Mouse (Mus musculus) forebrain, embryonic 12.5 days (tissue): ENCODE results near the gene Ucp3. TPM values are rescaled to one million over a fixed set of nuclear protein-coding genes. Genes with fewer than 3 reads are reported as not detected.
A peak's percentile ranks its signal among the peaks of the same experiment; 100 is the strongest.

Experiments used
- ATAC-seq: fragments of 200-750 bp; cut with Nextera tagmentation; 2 replicates; pipeline ENCODE4 v1.8.0; 2017; ENCODE audit warnings: moderate TSS enrichment; ENCODE audit not compliant: low FRiP score
- H3K27ac ChIP-seq: fragments of 300-500 bp; sonication (generic); 2 replicates; pipeline ENCODE4 v1.5.1; 2016; ENCODE audit warnings: mild to moderate bottlenecking
- H3K27me3 ChIP-seq: fragments of 300-500 bp; sonication (generic); 2 replicates; pipeline ENCODE4 v1.6.1; 2016; ENCODE audit warnings: mild to moderate bottlenecking
- H3K36me3 ChIP-seq: fragments of 300-500 bp; sonication (generic); replicated peaks from 2 replicates; pipeline ENCODE4 v1.6.1; 2016; ENCODE audit warnings: mild to moderate bottlenecking
- H3K4me1 ChIP-seq: fragments of 300-500 bp; sonication (generic); 2 replicates; pipeline ENCODE4 v1.6.1; 2016
- H3K4me2 ChIP-seq: fragments of 300-500 bp; sonication (generic); 2 replicates; pipeline ENCODE4 v1.6.1; 2016; ENCODE audit warnings: mild to moderate bottlenecking, moderate library complexity
- H3K4me3 ChIP-seq: fragments of 300-500 bp; sonication (generic); replicated peaks from 2 replicates; pipeline ENCODE4 v1.5.1; 2016; ENCODE audit warnings: mild to moderate bottlenecking
- H3K9ac ChIP-seq: fragments of 300-500 bp; sonication (generic); 2 replicates; pipeline ENCODE4 v1.6.1; 2016; ENCODE audit warnings: mild to moderate bottlenecking
- H3K9me3 ChIP-seq: fragments of 300-500 bp; sonication (generic); 2 replicates; pipeline ENCODE4 v1.6.1; 2016
- WGBS: fragments of 180-500 bp; shearing (Covaris S2); methylation state at CpG from one replicate; pipeline ENCODE4 v1.1.7; 2016; 5-methylcytosine and 5-hydroxymethylcytosine counted together
- polyA plus RNA-seq: library from polyadenylated mRNA; unstranded; fragments of >200 nt; fragmentation: Nextera tagmentation; extraction: Ambion mirVana; gene quantifications from 2 replicates; pipeline ENCODE4 v1.2.1, GENCODE M21; 2016

Ucp3 gene
- polyA plus RNA-seq, 1 experiment from 2014 or later: not detected

DNA sequence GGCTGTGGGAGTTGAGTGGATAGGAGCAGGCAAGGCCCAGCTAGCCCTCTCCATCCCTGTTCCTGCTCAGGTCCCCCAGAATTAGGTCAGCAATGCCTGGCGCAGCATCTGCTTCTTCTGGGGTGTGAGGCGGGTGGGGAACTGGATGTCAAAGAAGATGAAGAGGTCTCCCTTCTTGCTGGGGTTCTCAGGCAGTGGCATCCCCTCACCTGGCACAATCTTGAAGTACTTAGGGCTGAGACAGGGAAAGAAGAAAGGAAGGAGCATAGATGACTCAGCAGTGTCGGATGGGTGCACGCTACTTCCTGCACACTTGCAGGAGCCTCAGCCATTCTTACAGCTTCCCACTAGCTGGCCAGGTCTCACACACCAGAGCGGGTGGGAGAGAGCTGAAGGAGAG lies 30.3 kb downstream of the Ucp3 start:
- 89% methylated on average over 5 of the region's 5 CpGs for WGBS
- Histone ChIP-seq H3K27me3 (no peaks in the 10 kb centered on the region), H3K36me3 (peaks cover 4% of the 10 kb centered on the region; the same call in 1 of the 2 replicates), H3K4me2 (no peak overlapping the region), H3K27ac (no peak overlapping the region), H3K4me1 (no peaks in the 10 kb centered on the region), H3K9ac (no peak overlapping the region), H3K9me3 (no peaks in the 10 kb centered on the region), H3K4me3 (no peak overlapping the region)
- ATAC-seq: no peak

DNA sequence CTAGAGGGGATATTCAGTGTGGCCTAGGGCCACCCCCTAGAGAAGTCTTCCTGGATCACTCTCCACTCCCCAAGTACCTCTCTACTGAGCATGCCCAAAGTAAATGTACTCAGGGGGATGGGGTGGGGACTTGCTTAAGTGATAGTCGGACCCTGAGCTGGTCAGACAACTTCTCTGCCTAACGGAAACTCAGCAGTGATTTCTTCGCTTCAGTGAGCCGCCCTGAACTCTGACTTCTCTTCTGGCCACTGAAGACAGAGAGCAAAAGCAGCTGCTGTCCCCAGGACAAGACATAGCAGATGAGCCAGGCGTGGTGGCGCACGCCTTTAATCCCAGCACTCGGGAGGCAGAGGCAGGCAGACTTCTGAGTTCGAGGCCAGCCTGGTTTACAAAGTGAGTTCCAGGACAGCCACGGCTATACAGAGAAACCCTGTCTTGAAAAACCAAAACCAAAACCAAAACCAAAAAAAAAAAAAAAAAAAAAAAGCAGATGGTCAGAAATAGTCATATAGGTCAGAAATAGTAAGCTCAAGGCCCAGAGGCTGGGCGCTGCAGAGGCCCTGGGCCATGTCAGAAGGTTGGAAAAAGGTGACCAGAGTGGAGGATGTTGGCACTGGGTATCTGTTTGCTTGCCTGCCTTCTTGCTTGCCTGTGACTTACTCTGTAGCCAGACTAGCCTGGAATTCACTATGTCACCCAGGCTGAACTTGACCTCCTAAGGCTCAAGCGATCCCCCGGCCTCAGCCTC lies 32.1 kb downstream of the Ucp3 start:
- H3K27me3 ChIP-seq: no peaks in the 10 kb centered on the region
- WGBS: 92% methylated on average over 13 of the region's 13 CpGs
- no peak for ATAC-seq

DNA sequence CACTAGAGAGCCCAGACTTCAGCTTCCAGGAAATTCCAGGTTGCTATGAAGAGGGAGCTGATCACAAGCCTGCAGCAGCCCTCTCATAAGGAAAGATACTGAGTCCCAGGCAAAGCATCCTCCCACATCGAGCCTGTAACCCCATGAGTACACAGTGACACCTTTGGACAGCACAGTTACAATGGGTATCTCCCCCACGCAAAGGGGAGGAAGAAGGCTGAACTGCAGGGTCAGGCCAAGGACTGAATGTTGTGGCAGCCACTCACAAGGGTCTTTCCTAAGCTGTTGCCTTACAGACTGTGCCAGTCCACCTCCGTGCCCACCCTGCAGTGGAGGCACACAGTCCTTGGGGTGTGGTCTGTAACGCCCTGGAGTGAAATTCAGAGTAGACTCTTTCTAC lies 33.7 kb downstream of the Ucp3 start:
- H3K27ac ChIP-seq: no peak overlapping the region
- no peak overlapping the region for H3K4me2 ChIP-seq
- 79% methylated on average over 4 of the region's 4 CpGs for WGBS
- H3K27me3 ChIP-seq: no peaks in the 10 kb centered on the region
- H3K9ac ChIP-seq: no peak overlapping the region
- no peaks in the 10 kb centered on the region for H3K4me1 ChIP-seq
- no peaks in the 10 kb centered on the region for H3K36me3 ChIP-seq
- H3K4me3 ChIP-seq: no peak overlapping the region
- no peak for ATAC-seq
- H3K9me3 ChIP-seq: no peaks in the 10 kb centered on the region

More for the DNA sequence above, 32.1 kb downstream of the Ucp3 start:
- no peaks in the 10 kb centered on the region for H3K4me1 ChIP-seq
- H3K9me3 ChIP-seq: no peaks in the 10 kb centered on the region
- H3K4me2 ChIP-seq: no peak overlapping the region
- H3K9ac ChIP-seq: no peak overlapping the region
- H3K36me3 ChIP-seq: no peaks in the 10 kb centered on the region
- no peak overlapping the region for H3K4me3 ChIP-seq
- H3K27ac ChIP-seq: no peak overlapping the region

DNA sequence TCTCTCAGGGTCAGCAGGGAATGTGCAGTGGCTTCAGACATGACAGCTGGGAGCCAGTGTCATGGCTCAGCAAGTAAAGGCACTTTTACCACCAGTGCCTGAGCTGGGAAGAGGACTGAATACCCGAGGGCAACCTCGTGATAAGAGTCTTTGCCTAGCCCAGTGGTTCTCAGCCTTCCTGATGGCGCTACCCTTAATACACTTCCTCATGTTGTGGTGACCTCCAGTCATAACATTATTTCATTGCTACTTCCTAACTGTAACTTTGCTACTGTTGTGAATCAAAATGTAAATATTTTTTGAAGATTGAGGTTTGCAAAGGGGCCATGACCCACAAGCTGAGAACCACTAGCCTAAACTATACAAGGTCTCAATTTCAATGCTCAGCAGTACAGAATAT lies 35.9 kb downstream of the Ucp3 start:
- Histone ChIP-seq H3K36me3 (no peaks in the 10 kb centered on the region), H3K9me3 (no peaks in the 10 kb centered on the region), H3K4me2 (no peak overlapping the region), H3K9ac (no peak overlapping the region), H3K27me3 (0 out of 2 replicates have a peak, but pooled peaks cover 5% of the 10 kb centered on the region), H3K4me1 (no peaks in the 10 kb centered on the region), H3K27ac (no peak overlapping the region), H3K4me3 (no peak overlapping the region)
- WGBS: 71% methylated on average over 3 of the region's 3 CpGs
- no peak for ATAC-seq

DNA sequence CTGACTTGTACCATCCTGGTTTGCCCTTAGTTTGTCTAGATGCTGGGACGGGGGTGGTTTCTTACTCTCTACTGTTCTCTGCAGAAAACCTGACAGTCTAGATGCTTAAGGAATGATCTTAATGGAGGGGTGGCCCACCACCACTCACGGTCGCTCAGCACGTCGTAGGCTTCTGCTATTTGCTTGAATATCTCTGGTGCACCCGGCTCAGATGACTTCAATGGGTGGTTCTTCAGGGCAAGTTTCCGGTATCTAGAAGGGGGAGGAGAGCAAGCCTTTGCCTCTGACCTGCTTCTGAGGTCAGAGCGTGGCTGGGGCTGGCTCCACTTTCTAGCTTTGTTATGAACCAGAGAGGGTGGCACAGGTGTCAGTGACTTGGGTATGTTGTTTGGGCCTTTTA lies 38.8 kb downstream of the Ucp3 start:
- Histone ChIP-seq H3K4me1 (0 out of 2 replicates have a peak, but pooled peaks cover 4% of the 10 kb centered on the region), H3K27me3 (peaks cover 9% of the 10 kb centered on the region; the same call in 1 of the 2 replicates), H3K36me3 (no peaks in the 10 kb centered on the region), H3K4me3 (no peak overlapping the region), H3K27ac (no peak overlapping the region), H3K9ac (no peak overlapping the region), H3K4me2 (no peak overlapping the region), H3K9me3 (no peaks in the 10 kb centered on the region)
- WGBS: 85% methylated on average over 8 of the region's 8 CpGs
- no peak for ATAC-seq

DNA sequence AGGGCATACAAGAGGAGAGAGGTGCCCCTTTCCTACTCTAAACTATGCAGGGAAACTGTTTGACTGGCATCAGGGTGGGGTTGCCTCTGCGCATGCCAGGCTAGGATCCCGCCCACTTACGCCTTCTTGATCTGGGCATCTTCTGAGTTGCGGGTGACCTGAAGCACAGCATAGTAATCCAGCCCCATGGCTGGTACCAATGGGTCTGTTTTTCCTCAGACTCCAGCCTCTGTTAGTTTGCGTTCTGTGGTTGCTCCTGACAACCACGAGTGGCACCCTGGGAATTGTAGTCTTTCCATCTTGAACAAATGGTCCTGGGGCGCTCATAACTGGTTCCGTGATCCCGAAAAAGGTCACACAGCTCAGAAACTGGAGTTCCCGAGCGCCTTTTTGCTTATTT lies 41.8 kb downstream of the Ucp3 start, which contains the start of gene Dnajb13:
TSS of gene Dnajb13 (minus strand) at position 388 of the 400 bp plus-strand sequence.
- H3K4me2 ChIP-seq: no peak within 1 kb of the TSS
- no peak within 1 kb of the TSS for H3K4me3 ChIP-seq
- H3K4me1 ChIP-seq: 0 out of 2 replicates have a peak, but pooled peaks cover 4% of the 10 kb centered on the region
- ATAC-seq: no peak
- H3K27ac ChIP-seq: no peak within 1 kb of the TSS
- WGBS: 53% methylated on average over 11 of the region's 11 CpGs
- no peaks in the 10 kb centered on the region for H3K36me3 ChIP-seq
- no peak within 1 kb of the TSS for H3K9ac ChIP-seq
- no peaks in the 10 kb centered on the region for H3K9me3 ChIP-seq
- peaks cover 9% of the 10 kb centered on the region; the same call in 1 of the 2 replicates for H3K27me3 ChIP-seq

DNA sequence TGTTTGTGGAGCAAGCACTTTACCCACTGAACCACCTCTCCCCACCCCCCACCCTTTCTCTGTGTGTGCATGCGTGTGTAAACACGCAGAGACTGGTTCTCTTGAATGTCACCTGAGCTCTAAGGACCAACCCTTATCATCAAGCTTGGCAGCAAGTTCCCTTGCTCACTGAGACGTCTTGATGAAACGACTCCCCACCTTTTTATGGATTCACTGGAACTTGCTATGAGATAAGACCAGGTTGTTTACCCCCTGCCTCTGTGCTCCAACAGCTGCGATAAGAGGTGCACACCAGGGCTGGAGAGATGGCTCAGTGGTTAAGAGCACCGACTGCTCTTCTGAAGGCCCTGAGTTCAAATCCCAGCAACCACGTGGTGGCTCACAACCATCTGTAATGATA lies 47.4 kb downstream of the Ucp3 start:
- Histone ChIP-seq H3K9me3 (no peaks in the 10 kb centered on the region), H3K36me3 (no peaks in the 10 kb centered on the region), H3K27ac (no peak overlapping the region), H3K4me3 (no peak overlapping the region), H3K27me3 (no peaks in the 10 kb centered on the region), H3K9ac (no peak overlapping the region), H3K4me2 (no peak overlapping the region), H3K4me1 (no peaks in the 10 kb centered on the region)
- 75% methylated on average over 7 of the region's 7 CpGs for WGBS
- no peak for ATAC-seq

DNA sequence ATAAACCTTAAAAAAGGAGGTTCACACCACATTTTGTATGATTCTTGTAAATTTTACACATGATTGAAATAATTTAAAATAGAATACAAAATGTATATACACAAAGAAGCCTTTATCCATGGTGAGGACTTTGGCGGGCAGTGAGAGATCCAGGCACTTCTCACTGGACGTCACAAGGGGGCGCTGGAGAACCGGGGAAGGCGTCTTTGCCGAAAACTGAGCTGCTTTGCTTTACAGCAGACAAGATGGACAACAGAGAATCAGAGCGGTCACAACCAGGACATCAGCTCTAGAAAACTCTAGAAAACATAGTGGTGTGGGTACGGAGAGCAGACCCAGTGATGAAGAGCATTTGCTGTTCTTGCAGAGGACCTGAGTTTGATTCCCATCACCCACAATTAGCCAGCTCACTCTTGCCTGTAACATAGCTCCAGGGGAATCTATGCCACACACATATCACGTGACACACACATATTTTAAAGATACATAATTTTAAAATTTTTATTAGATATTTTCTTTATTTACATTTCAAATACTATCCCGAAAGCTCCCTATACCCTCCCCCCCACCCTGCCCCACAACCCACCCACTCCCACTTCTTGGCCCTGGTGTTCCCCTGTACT lies 48.0 kb downstream of the Ucp3 start:
- ATAC-seq: peak; percentile 36
- no peaks in the 10 kb centered on the region for H3K4me1 ChIP-seq
- H3K4me2 ChIP-seq: no peak overlapping the region; the same call in 1 of the 2 replicates
- H3K27ac ChIP-seq: no peak overlapping the region
- no peaks in the 10 kb centered on the region for H3K9me3 ChIP-seq
- no peaks in the 10 kb centered on the region for H3K27me3 ChIP-seq
- H3K4me3 ChIP-seq: no peak overlapping the region
- WGBS: 22% methylated on average over 10 of the region's 10 CpGs
- no peaks in the 10 kb centered on the region for H3K36me3 ChIP-seq
- H3K9ac ChIP-seq: no peak overlapping the region

DNA sequence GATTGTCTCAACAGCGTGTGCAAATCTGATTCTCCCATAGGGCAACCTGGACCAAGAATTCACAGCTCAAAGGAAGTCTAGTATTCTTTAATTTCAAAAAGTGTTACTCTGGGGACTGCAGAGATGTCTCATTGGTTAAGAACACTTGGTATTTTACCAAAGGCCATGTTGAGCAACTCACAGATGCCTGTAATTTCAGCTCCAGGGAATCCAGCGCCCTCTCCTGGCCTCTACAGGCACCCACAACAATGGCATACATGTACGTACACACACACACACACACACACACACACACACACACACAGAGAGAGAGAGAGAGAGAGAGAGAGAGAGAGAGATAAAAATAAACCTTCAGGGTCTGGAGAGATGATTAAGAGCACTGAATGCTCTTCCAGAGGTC lies 49.4 kb downstream of the Ucp3 start:
- H3K27me3 ChIP-seq: no peaks in the 10 kb centered on the region
- no peak for ATAC-seq
- H3K4me3 ChIP-seq: no peak overlapping the region
- no peak overlapping the region for H3K4me2 ChIP-seq
- WGBS: 79% methylated on average over 3 of the region's 3 CpGs
- no peaks in the 10 kb centered on the region for H3K36me3 ChIP-seq
- H3K4me1 ChIP-seq: no peaks in the 10 kb centered on the region
- no peak overlapping the region for H3K9ac ChIP-seq
- H3K27ac ChIP-seq: no peak overlapping the region
- no peaks in the 10 kb centered on the region for H3K9me3 ChIP-seq

DNA sequence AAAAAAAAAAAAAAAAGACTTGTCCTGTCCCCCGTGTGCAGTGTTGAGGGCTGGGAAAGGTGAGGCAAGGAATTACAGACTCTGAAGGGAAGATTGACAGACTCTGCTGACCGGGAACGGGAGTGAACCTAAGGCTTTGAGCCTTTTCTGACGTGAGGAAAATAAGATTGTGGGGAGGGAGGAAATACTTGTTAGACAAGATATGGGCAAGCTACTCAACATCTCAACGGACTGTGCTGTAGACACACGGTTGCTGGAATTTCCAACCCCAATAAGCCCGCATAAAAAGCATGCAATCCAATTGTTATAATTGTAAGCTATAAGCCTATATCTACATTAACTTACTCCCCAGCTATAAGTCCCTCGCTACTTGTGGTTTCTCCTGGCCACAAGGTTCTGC lies 51.9 kb downstream of the Ucp3 start:
- H3K27ac ChIP-seq: no peak overlapping the region
- ATAC-seq: no peak

DNA sequence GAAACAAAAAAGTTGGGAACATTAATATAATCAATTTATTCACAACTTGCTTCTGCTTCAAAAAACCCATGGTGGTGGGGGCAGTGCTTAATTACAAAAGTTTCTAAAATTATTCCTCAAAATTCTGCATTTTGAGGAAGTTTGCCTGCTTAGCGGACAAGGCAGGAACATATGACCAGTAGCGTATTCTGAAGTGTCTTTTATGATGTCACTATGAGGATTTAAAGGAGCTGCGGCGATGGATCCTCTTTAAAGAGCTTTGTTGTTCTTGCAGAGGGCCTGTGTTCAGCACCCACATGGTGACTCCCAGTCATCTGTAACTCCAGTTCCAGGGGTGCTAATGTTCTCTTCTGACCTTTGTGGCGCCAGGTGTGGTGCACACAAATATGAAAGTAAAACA lies 58.0 kb downstream of the Ucp3 start:
- Histone ChIP-seq H3K27ac (no peak overlapping the region), H3K4me2 (no peak overlapping the region), H3K27me3 (no peaks in the 10 kb centered on the region), H3K9me3 (no peaks in the 10 kb centered on the region), H3K9ac (no peak overlapping the region), H3K4me3 (no peak overlapping the region), H3K4me1 (no peaks in the 10 kb centered on the region), H3K36me3 (no peaks in the 10 kb centered on the region)
- no peak for ATAC-seq
- WGBS: 94% methylated on average over 5 of the region's 5 CpGs

More for the DNA sequence above, 51.9 kb downstream of the Ucp3 start:
- Histone ChIP-seq H3K4me3 (no peak overlapping the region), H3K27me3 (no peaks in the 10 kb centered on the region), H3K4me2 (no peak overlapping the region), H3K9ac (no peak overlapping the region), H3K36me3 (no peaks in the 10 kb centered on the region), H3K9me3 (no peaks in the 10 kb centered on the region), H3K4me1 (no peaks in the 10 kb centered on the region)
- 79% methylated on average over 8 of the region's 8 CpGs for WGBS

DNA sequence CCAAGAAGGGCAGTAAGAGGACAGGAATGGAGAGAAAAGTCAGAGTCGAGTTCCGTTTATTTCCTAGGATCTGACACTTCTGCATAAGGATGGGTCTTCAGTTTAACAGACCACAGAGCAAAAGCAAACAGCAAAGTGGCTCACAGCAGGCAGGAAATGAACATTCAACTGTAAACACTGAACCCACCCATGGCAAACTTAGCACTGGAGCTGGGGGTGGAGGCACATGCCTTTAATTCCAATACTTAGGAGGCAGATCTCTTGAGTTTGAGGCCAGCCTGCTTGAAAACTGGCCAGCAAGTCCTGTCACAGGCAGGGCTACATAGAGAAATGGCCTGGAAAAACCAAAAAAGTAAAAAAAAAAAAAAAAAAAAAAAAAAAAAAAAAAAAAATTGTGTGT lies 60.7 kb downstream of the Ucp3 start:
- Histone ChIP-seq H3K27ac (no peak overlapping the region), H3K4me2 (no peak overlapping the region), H3K27me3 (no peaks in the 10 kb centered on the region), H3K9ac (no peak overlapping the region), H3K4me1 (peaks cover 11% of the 10 kb centered on the region), H3K9me3 (no peaks in the 10 kb centered on the region), H3K4me3 (no peak overlapping the region), H3K36me3 (no peaks in the 10 kb centered on the region)
- 82% methylated on average over 2 of the region's 2 CpGs for WGBS
- ATAC-seq: no peak

DNA sequence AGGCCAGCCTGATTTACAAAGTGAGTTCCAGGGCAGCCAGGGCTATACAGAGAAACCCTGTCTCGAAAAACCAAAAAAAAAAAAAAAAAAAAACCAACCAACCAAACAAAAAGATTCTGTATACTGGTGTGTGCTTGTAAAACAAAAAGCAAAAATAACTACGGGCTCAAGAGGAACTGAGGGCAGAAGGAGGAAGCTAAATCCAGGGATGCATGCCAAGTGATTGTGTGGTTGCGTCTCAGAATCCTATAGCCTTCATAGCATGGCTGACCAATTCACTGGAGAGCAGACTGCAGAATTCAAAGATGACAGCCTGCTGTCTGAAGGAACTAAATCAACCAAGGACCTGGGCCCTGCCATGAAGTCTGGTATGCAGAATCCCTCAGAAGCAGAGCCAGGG lies 61.4 kb downstream of the Ucp3 start:
- ATAC-seq: no peak
- peaks cover 11% of the 10 kb centered on the region for H3K4me1 ChIP-seq
- peaks cover 3% of the 10 kb centered on the region for H3K36me3 ChIP-seq
- H3K9me3 ChIP-seq: no peaks in the 10 kb centered on the region
- 77% methylated on average over 3 of the region's 3 CpGs for WGBS
- no peak overlapping the region for H3K4me2 ChIP-seq
- no peaks in the 10 kb centered on the region for H3K27me3 ChIP-seq
- no peak overlapping the region for H3K9ac ChIP-seq
- no peak overlapping the region for H3K4me3 ChIP-seq
- H3K27ac ChIP-seq: no peak overlapping the region
